Mouse (Mus musculus): ENCODE results near the gene Ceacam16. TPM values are rescaled to one million over a fixed set of nuclear protein-coding genes. Genes with fewer than 3 reads are reported as not detected.

The Ceacam16 gene
- under 1 TPM in 1 of 2 experiments, not detected in 1; 0.42 TPM for total RNA-seq (2021)

DNA sequence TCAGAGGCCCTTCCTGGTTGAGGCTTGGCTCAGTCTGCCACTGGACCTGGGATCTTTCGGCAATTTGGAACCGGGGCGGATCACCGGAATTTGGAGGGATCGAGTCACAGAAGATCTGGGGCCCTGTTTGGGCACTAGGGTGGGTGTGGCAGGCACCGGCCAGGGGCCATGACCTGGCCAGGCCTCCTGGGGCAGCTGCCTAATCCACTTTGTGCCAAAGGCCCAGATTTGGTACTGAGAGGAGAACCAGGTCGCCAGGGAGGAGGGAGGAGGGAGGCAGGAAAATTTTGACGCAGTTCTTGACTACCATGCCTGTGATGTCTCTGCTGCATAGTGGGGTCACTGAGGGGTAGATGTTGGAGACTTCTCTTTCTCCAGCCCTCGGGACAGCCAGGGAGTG, at the start of gene Ceacam16:
Ceacam16 (minus strand) TSS at position 101 of the 400 bp plus-strand sequence.
- DNase-seq (ENCODE audit: low spot score): no peak
- intact Hi-C loops (cut with DNase I): no loop called here

DNA sequence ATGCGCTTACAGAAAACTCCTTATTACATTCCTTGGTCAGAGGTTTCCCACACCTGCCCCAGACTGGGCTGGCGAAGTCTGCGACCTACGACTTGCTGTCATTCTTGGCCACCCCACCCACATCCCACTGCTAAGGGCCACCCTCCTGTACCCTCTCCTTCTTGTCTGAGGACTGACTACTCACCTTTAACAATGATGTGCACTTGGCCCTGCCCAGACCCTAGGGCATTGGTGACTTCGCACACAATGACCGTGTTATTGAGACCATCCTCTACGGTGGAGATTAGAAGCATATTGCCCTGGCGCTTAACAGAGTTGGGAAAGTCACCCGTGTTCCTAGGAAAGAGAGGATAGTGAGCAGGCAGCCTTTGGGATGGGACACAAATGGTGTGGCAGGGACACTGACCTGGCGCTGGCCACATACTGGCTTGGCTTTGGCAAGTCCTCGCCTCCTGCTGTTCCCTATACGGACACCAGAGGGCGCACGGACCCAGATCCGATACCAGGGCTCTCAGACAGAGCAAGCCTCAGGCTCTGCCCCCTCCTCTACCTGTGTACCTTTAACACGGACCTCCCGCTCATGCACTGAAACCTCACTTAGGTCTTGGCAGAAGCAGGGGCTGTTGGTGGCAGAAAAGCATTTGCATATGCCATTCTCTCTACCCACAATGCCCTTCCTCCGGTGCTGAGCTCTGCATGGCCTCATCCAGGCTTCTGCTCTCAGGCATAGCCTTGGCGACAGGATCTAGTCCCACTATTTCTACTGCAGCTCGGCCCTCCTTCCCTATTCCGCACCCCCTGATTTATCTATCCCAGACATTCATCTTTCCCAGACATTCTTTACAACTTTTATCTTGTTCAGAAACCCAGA, 49.6 kb upstream of the Ceacam16 start:
- DNase-seq (ENCODE audit: low spot score): peak; percentile 38

DNA sequence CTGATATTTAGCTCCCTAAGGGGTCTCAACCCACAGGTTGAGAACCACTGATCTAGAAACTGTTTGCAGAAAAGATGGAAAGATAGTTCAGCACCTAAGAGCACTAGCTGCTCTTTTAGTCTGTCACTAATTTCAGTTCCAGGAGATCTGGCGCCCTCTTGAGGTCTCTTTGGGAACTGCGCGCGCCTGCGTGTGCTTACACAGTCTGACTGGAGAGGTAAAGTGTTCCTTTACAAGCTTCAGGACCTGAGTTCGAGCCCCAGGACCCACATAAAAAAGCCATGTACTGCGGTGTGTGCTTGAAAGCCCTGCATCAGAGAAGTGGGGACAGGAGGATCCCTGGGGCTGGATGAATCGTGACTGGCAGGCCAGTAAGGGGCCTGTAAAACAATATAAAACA, 28.8 kb upstream of the Ceacam16 start:
- DNase-seq (ENCODE audit: low spot score): no peak
- intact Hi-C loops (cut with DNase I): no loop called here

More for the DNA sequence above, 49.6 kb upstream of the Ceacam16 start:
- intact Hi-C loops (cut with DNase I): loop anchor here (1.0 kb wide), 2 partner anchors 9 to 46 kb away; no protein-coding TSS in a partner anchor

DNA sequence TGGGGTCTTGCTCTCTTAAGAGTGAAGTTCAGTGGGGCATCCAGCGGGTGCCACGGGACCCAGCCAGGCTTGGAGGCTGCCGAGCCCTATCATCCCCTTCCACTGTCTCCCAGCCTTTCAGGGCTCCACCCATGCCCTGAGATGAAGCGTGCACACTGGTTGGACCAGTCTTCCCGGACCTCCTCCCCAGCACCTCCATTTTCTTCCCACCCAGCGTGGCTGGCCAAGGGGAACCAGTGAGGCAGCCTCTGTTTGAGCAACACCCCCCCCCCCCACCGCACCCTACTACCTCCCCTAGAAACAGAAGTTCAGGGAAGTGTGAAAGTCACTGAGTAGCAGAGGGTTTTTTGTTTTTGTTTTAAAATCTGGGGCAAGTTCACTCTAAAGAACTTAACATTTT, 26.8 kb upstream of the Ceacam16 start, which contains the start of gene Ceacam19:
Ceacam19 (minus strand) TSS at position 117 of the 400 bp plus-strand sequence.
- DNase-seq (ENCODE audit: low spot score): no peak
- intact Hi-C loops (cut with DNase I): no loop called here

DNA sequence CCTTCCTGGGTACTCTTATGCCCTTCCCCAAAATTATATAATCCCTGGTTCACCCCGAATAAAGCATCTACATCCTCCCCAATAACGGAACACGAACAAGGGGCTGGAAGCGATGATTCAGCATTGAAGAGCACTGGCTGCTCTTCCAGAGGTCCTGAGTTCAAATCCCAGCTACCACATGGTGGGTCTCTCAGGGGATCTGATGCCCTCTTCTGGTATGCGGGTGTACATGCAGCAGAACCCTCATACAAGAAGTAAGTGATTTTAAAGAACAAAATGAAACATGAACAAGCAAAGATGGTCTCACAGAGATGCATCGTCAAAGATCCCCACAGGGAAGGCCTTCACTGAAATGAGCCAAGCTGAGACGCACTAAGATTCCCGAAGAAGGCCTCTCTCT, 19.7 kb upstream of the Ceacam16 start:
- intact Hi-C loops (cut with DNase I): no loop called here
- DNase-seq (ENCODE audit: low spot score): no peak

DNA sequence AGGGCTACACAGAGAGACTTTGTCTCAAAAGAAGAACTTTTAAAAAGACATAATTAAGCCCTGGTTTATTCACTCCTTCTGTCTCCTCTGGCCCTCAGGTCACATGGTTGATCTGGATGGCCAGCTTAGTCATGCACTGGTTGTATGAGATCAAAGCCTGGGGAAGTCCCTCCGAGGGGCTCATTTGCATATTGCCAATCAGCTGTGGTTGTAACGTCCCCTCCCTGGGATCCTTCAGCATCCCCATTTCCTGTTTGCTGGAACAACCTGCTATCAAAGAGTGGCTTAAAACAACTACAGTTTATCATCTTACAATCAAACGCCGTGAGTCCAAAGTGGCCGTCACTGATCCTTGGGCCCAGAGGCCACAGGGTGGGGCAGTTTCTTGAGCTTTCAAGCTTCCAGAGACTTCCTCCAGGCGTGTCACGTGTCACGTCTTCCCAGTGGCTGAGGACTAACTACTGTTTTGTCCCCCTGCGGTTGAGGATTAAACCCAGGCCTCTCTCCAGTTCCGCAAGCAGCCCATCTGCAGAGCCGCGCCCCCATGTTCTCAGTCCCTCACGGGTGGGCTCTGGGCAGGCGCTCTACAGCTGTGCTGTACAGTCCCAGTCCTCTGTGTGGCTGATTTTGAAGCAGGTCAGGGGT, 15.8 kb upstream of the Ceacam16 start:
- DNase-seq (ENCODE audit: low spot score): no peak
- intact Hi-C loops (cut with DNase I): no loop called here

DNA sequence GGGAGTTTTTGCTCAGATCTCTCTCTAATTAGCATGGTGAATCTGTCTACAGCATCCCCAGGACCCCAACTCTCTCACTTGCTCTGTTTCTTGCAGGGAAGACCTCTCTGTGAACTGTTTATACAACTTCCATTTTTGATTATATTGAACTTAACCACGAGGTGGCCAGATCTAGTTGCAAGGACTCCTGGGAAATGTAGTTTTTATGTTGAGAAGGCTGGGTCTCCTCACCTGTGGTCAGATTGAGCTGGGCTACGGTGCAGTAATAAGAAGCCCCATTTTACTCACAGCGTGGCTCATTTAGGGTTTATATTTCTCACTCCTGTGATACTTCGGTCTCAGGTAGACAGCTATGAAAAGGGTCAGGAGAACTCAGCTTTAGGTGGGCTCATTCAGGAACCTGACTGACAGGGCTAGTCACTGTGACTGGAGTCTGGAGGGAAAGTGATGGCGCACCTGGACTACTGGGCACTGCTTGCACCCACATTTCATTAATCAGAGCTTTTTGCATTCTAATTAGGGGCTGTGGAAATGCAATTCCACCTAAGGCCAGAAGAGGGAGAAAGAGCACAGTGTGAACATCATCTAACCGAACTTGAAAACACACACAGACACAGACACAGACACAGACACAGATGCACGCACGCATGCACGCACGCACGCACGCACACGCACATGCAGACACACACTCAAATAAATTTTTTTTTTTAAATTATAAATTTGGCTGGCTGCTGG, 15.0 kb upstream of the Ceacam16 start:
- DNase-seq (ENCODE audit: low spot score): no peak
- intact Hi-C loops (cut with DNase I): no loop called here

DNA sequence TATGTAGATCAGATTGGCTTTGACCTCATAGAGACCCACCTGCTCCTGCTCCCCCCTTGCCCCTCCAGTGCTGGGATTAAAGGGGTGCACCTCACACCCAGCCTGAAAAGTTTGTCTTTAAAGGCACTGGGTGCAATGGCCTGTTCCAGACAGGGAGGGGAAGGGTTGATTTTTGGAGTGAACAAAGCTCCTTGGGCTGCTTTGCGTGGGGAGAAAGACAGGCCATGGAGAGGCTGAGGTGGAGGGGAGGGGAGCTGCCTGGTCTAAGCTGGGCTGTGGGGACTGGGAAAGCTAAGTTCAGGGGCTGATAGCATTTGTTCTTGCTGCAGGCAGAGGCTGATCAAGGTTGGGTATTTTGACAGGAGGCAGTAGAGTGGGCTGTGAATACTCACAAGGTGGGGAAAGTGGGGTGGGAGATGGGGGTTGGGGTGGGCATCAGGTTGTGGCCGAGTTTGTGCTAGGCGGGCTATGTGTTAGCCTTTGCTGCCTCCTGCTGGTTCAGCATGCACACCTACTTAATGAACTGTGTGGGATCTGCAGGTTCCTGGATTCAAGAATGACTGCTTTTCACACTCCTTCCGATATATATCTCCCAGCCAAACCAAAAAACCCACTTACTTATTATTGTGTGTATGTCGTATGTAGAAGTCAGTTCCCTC, 11.0 kb upstream of the Ceacam16 start:
- intact Hi-C loops (cut with DNase I): loop anchor here (1.0 to 2.0 kb wide), 3 partner anchors 23 to 70 kb away; no protein-coding TSS in a partner anchor
- DNase-seq (ENCODE audit: low spot score): no peak

DNA sequence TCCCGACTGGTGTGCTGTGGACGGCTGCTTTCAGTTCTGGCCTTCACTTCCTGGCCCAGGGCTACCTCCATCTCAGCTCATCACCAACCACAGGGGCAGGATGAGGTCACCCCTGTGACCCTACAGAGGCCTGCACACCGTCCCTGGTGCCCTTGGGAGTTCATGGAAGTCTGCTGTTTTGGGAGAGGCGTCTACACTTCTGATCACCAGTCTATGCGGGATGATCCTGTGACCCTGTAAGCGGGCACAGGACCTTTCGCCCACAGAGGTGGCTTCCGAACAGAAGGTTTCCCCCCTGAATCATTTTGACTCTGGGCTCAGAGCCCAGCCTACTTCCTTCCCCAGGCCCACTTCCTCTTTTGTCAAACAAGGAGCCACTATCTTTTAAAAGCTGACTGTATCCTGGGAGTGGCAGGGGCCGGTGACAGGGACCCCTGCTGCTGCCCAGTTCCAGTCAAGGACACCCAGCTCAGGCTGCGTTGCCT, 10.1 kb upstream of the Ceacam16 start:
- intact Hi-C loops (cut with DNase I): no loop called here
- peak; percentile 28 for DNase-seq (ENCODE audit: low spot score)

DNA sequence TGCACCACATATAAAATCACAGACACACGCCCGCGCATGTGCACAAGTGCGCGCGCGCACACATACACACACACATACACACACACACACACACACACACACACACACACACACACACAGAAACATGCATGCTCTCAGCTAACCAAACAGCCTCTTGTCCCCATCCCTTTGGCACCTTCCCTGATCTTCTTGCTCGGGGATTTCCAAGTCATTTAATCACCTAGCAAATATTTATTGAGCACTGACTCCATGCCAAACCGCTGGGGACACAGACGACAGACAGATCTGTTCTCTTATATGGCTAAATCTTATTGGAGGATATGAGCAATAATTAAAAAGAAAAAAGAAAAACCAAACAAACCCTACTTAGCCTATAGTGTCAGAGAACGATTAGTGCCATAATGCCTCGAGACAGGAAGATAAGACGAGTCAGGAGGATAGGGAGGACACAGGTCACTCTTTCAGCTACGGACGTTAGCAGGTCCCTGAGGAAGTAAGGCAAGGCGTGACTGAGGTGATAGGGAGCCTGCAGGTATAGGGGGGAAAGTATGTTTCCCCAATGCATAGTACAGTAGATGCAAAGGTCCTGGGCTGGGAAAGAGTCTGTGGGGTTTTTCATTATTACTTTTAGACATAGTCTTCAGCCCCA, 6.8 kb upstream of the Ceacam16 start:
- intact Hi-C loops (cut with DNase I): loop anchor here (5.0 kb wide), 1 partner anchor 116 kb away; the partner anchor contains the start of gene Nectin2
- DNase-seq (ENCODE audit: low spot score): no peak

DNA sequence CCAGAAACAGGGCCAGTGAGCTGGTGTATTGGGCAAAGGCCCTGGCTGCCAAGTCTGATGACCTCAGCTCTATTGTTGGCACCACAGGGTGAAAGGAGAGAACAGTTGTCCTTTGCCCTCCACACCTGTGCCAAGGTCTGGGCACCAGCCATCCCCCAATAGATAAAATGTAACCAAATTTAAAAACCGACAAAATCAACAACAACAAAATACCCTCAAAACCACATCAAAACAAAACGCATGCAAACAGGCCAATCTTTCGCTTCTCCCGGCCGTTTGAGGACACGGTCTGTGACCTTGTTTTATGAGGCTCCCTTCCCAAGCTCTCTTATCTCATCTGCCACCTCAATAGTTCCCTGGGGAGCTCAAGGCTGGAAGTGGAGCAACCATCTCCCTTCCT, 5.4 kb upstream of the Ceacam16 start:
- intact Hi-C loops (cut with DNase I): loop anchor here (5.0 kb wide), 1 partner anchor 114 kb away; the partner anchor contains the start of gene Nectin2
- DNase-seq (ENCODE audit: low spot score): no peak

DNA sequence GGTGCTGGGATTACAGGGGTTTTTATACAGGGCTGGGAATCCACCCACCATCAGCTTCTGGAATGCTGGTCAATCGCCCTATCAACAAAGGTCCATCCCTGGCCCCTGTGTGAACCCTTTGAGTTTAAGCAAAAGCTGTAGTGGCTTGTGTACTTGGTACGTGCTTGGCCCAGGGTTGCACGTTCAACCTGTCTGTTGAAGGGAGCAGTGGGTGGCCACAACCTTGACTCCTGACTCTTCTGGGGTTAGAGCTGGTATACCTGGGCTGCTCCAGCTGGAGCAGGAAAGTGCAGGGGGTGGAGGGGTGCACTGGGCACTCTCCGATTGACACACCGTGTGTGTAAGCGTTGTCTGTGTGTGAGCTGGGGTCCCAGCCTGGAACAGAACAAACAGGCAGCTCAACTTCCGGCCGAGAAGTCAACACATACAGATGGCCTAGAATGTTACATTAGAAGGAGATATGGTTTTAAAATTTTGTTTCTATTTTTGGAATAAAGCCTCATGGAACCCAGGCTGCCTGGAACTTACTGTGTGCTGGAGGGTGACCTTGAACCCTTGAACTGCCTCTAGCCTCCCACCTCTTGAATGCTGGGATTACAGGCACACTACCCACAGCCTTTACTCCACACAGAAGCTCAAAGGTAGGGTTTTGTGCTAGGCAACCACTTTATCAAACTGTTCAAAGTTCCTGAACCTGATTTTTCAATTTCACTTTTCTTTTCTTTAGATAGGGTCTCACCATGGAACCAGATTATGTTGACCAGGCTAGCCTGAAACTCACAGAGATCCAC, 4.3 kb upstream of the Ceacam16 start:
- intact Hi-C loops (cut with DNase I): loop anchor here (5.0 kb wide), 1 partner anchor 113 kb away; the partner anchor contains the start of gene Nectin2
- no peak for DNase-seq (ENCODE audit: low spot score)

DNA sequence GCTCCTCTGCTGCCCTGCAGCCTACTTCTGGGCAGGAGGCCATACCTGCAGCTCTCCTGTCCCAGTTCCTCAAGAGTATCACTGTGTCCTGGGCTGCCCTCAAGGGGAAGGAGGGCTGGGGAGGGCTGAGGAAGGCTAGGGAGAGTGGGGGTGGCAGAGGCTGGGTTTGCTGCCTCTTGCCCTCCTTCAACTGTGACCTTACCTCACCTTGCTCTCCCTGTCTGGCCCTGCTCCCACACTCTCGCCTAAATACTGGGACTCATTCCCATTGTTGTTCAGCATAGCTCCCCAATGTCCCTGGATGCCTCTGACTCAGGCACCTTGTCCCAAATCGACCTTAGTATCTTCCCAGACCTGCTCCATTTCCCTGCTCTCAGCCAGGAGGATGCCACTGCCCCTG, 3.1 kb upstream of the Ceacam16 start:
- intact Hi-C loops (cut with DNase I): no loop called here
- DNase-seq (ENCODE audit: low spot score): no peak

DNA sequence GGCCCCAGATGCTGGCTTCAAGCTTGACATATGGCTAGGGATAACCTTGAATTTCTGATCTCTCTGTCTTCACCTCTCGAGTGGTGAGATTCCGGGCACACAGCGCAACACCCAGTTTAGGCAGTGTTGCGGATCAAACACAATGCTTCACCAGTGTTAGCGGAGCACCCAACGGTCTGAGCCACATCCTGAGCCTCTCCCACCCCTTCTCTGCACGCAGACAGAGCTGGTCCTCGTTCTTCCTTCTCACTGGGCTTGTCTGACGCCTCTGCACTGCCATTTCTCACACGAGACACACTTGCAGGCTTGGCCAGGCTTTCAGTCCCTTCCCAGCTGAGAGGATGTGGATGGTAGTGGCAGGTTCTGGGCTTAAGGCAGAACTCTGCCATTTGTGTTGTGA, 1.4 kb downstream of the Ceacam16 start:
- intact Hi-C loops (cut with DNase I): no loop called here
- no peak for DNase-seq (ENCODE audit: low spot score)

DNA sequence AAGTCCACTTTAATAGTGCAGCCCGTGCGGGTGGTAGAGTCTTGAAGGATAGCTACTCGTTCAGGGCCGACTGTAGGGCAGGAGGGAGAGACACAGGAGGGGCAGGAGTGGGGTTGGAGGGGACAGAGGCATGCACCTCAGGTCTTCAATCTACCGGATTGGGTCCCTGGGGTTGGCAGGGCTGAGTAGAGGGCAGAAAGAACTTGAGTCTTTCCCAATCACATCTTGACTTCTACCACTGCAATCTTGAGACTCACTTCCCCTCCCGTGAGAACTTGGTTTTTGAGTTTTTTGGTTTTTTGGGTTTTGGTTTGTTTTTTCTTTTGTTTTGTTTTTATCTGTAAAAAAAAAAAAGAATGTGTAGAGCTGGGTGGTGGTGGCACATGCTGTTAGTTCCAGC, 4.8 kb downstream of the Ceacam16 start:
- intact Hi-C loops (cut with DNase I): no loop called here

DNA sequence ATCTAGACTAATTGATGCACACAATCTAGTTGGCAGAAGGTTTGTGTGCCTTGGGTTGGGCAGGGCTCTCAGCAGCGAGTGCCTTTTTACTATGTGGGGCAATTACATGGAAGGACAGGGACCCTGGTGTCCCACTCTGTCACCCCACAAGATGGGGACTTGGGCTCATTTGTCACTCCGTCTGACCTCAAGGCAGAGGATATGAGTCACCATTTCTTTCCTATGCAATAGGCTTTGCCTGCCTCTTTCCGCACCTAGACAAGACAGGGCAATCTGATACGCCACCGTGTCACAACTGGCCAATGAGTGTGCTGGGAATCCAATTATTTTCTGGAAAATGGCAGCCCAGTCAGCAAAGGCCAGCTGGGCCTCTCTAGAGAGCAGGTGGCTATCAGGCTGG, 5.4 kb downstream of the Ceacam16 start:
- intact Hi-C loops (cut with DNase I): no loop called here
- no peak for DNase-seq (ENCODE audit: low spot score)

More for the DNA sequence above, 4.8 kb downstream of the Ceacam16 start:
- no peak for DNase-seq (ENCODE audit: low spot score)

DNA sequence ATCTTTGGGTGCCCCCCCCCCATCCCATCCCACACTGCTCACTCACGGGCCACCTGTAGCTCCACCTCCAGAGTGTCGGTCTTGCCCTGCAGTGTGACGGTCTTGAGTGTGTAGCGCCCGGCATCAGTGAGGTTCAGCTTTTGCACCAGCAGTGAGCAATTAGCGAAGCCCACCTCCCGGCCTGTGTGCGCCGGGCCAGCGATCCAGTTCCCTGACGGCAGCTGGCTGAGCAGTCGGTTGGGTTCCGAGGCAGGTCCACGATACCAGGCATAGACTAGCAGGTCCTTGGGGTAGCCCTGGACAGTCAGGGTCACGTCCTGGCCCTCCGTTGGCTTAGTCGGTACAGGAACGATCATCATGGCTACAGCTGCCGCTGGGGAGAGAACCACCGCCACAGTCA, 7.6 kb downstream of the Ceacam16 start:
- intact Hi-C loops (cut with DNase I): no loop called here

DNA sequence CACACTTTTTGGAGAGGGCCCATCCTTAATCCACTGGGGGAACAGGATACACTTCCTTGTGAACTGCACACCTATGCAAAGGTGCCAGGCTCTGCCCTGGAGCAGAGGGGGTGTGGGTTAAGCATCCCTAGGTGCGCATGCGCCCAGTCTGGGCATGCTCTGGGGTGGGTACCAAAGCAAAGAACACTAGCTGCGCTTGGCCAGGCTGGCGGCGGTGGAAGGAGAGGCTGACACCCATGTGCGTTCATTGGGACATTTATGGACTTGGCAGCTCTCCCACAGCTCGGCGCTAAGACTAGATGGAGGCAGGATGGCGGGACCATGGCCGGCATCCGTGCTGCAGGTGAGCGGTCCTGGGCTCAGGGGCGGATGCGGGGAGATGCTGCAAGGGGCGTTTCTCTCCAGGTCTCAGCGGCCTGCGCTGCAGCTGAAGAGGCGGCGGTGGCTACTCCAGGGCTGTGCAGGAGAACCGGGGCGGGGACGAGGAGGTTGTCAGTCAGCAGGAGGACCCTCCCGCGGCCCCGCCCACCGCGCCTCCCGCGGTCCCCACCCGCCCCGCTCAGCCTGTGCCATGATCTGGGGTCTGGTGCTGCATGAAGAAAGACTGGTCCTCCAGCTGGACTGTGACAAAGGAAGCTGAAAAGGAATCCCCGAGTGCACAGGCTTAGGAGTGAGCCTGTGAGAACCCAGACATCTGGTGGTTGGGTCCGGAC, 9.1 kb downstream of the Ceacam16 start, which contains the start of gene Gm19345:
Gm19345 (plus strand) TSS at position 146 of the 713 bp plus-strand sequence.
- intact Hi-C loops (cut with DNase I): no loop called here
- no peak for DNase-seq (ENCODE audit: low spot score)

More for the DNA sequence above, 7.6 kb downstream of the Ceacam16 start:
- no peak for DNase-seq (ENCODE audit: low spot score)

Measured in heart, postnatal 25 days (tissue).